Mouse (Mus musculus) 3T3-L1 (cell line): ENCODE measurements at regions not wholly inside any gene's neighbourhood (a gene's known extent, or its start where the extent isn't known, plus 50 kb on each side); places are given as distances from the start of the nearest gene placed in this dataset.

Source experiments
- DNase-seq: peaks from one replicate; pipeline ENCODE4 v3.0.0-alpha.2; 2015; ENCODE audit warnings: low read depth, low spot score

GRCm38 (mm10) chr15:93881276-93881675 lies 285.6 kb upstream of the Prickle1 start:
- DNase-seq: no peak

- no peak for DNase-seq
These were observed 284.6 kb upstream of the Prickle1 start for GRCm38 (mm10) chr15:93880302-93880701.

GRCm38 (mm10) chr15:93879006-93879405 lies 283.3 kb upstream of the Prickle1 start:
- peak; percentile 27 for DNase-seq

- DNase-seq: no peak
These were observed 280.6 kb upstream of the Prickle1 start for GRCm38 (mm10) chr15:93876335-93876734.

- DNase-seq: no peak
These were observed 280.0 kb upstream of the Prickle1 start for GRCm38 (mm10) chr15:93875685-93876084.

- DNase-seq: no peak
These were observed 278.5 kb upstream of the Prickle1 start for GRCm38 (mm10) chr15:93874206-93874605.

- no peak for DNase-seq
These were observed 261.7 kb upstream of the Prickle1 start for GRCm38 (mm10) chr15:93857336-93857901.

- no peak for DNase-seq
These were observed 257.5 kb upstream of the Prickle1 start for GRCm38 (mm10) chr15:93853221-93853620.

- no peak for DNase-seq
These were observed 256.4 kb upstream of the Prickle1 start for GRCm38 (mm10) chr15:93852126-93852525.

- DNase-seq: no peak
These were observed 254.7 kb upstream of the Prickle1 start for GRCm38 (mm10) chr15:93850388-93850787.

- no peak for DNase-seq
These were observed 253.1 kb upstream of the Prickle1 start for GRCm38 (mm10) chr15:93848830-93849229.

GRCm38 (mm10) chr15:93846797-93847196 lies 251.1 kb upstream of the Prickle1 start:
- no peak for DNase-seq

- DNase-seq: no peak
These were observed 250.1 kb upstream of the Prickle1 start for GRCm38 (mm10) chr15:93845801-93846200.

- DNase-seq: no peak
These were observed 237.3 kb upstream of the Prickle1 start for GRCm38 (mm10) chr15:93832956-93833355.

- DNase-seq: no peak
These were observed 236.8 kb upstream of the Prickle1 start for GRCm38 (mm10) chr15:93832431-93832936.

- no peak for DNase-seq
These were observed 235.5 kb upstream of the Prickle1 start for GRCm38 (mm10) chr15:93831148-93831547.

GRCm38 (mm10) chr15:93824729-93825694 lies 229.3 kb upstream of the Prickle1 start:
- no peak for DNase-seq

GRCm38 (mm10) chr15:93821236-93821635 lies 225.5 kb upstream of the Prickle1 start:
- no peak for DNase-seq

- no peak for DNase-seq
These were observed 216.3 kb upstream of the Prickle1 start for GRCm38 (mm10) chr15:93812011-93812410.

GRCm38 (mm10) chr15:93807993-93808392 lies 212.3 kb upstream of the Prickle1 start:
- no peak for DNase-seq

- DNase-seq: no peak
These were observed 211.8 kb upstream of the Prickle1 start for GRCm38 (mm10) chr15:93807505-93807904.

- no peak for DNase-seq
These were observed 209.0 kb upstream of the Prickle1 start for GRCm38 (mm10) chr15:93804703-93805102.

GRCm38 (mm10) chr15:93790531-93790930 lies 194.8 kb upstream of the Prickle1 start:
- no peak for DNase-seq
